Mouse (Mus musculus) adrenal gland, postnatal 10 days (tissue): ENCODE measurements around the gene Hist1h2ah. TPM values are rescaled to one million over a fixed set of nuclear protein-coding genes. Genes with fewer than 3 reads are reported as not detected.
A peak's percentile ranks its signal among the peaks of the same experiment; 100 is the strongest.

Source experiments
- DNase-seq: peaks from one replicate; pipeline ENCODE4 v3.0.0; 2021; ENCODE audit warnings: mixed read lengths
- total RNA-seq, 2 experiments: library from RNA; stranded (reverse); gene quantifications; 2 replicates each; pipeline ENCODE4 v1.2.3; 2021

Gene Hist1h2ah
- total RNA-seq, 2 experiments from 2014 or later = 239 to 319 TPM

DNA sequence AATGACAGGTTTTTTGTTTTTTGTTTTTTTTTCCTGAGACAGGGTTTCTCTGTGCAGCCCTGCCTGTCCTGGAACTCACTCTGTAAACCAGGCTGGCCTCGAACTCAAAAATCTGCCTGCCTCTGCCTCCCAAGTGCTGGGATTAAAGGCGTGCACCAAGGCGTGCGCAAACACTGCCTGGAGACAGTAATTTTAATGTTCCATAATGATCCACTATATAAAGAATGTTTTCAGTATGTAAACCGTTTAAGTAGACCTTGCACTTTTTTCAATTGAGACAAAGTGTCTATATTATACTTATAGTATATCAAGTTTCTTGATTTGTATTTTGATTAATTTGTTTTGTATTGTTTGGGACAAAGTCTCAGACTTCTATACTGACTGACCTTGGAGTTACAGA lies 4.0 kb upstream of the Hist1h2ah start:
- DNase-seq = no peak

DNA sequence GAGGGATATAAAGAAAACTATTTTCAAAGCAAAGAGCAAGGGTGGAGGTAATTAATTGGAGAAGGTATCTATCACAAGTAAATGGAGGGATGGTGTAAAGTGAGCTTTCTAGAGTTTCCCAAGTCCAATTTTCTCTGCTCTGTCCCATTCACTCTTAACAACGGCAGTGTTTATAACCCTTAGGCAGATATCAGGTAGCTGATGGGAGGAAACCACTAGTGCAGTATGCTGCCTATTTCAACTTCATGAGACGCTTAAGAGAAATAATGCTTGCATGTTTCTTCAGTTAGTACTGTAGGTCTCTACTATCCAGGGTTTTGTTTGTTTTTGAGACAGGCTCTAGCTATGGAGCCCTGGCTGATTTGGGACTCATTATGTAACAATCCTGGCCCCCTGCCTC lies 2.0 kb upstream of the Hist1h2ah start:
- DNase-seq = no peak

DNA sequence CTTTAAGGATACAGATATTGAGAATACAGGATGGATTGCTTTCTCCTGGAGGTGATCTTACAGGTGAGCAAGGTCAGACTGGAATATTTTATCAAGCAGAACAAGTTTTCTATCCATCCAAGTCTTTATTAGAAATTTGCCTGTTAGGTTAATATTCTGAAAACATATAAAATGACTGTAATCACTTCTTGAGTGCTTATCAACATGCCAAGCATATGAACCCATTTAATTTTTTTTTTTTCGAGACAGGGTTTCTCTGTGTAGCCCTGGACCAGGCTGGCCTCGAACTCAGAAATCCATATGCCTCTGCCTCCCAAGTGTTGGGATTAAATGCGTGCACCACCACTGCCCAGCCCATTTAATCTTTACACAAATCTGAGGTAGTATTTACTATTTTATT lies 1.6 kb upstream of the Hist1h2ah start:
- DNase-seq = no peak

DNA sequence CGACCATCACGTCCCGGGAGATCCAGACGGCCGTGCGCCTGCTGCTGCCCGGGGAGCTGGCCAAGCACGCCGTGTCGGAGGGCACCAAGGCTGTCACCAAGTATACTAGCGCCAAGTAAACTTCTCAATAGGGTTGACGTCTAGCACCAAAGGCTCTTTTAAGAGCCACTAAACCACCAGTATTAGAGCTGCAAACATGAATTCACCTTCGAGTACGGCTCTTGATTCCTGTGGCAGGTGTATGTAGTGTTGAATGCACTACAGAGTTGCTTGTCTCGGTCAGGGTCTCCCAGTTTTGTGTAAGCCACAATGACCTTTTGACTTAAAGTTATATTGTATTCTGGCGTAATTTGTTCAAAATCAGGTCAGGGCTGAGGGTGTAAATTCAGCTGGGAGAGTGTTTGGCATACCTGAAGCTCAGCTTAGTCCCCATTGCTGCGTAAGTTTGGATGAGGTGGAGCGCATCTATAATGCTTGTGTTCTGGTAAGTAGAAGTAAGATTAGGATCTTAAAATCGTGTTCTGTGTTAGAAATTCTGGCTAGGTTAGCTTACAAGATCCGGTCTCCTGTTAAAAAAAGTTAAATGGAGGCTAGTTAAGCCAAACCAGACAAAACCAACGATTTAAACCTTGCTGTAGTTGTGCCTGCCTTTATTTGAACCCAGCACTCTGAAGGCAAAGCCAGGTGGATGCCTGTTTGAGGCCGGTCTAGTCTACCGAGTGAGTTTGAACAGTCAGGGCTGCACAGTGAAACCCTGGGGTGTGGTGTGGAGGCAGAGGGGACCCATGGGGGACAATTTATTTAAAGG lies 985 bp upstream of the Hist1h2ah start:
- no peak for DNase-seq

DNA sequence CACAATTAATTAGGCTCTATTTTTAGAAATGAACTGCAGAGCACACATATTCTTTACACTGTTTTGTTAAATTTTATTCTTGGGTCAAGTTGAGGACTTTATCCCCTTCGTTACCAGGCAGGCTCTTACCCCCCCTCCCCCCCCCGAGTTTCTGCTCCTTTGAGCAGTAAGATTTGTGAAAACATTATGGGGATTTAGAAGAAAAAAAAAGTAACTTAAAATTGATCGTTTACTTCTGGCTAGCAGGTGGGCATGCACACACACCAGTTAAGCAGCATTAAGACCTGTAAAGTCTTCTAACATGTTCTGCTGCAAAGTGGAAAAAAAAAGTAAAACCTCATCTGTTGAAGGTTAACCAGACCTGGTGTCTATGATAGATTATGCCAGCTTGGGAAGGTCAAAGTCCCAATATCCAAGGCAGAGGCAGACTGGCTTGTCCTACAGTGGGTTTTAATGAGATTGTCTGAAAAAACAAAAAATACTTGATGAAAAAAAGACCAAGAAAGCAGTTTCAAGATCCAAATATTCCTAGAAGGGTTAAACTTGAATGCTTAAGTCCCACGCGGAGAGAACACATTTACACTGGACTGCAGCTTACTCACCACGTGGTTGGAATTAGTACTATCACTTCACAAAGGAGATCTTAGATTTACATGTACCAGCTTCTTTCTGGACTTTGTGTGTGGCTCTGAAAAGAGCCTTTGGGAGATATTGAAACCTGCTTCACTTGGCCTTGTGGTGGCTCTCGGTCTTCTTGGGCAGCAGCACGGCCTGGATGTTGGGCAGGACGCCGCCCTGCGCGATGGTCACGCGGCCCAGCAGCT lies 713 bp downstream of the Hist1h2ah start:
- no peak for DNase-seq

DNA sequence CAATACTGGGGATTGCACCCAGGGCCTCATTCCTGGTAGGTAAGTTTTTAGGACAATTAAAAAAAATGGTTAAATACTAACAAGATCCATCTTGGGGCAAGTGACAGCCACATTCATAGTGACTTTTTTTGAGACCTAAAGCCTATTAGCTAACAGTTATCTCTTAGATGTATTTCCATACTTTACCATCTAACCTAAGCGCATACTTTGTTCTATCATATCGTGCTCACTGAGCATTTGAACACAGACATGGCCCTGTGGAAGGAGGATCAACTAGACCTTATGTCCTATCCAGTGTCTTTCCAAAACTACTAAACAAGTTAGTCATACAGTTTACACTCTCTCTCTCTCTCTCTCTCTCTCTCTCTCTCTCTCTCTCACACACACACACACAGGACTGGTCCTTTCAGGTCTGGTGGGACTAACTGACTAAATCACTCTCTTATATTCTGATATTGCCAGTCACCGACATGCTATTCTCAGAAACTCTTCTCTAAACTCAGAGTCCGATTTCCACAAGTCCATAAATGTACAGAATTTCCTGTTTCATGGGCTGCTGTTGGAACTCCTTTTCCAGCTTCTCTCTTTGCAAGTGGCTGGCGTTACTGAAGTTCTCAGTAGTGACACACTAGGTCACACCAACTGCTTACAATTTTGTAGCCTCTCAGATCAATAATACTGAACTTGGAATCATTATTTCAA lies 1.5 kb downstream of the Hist1h2ah start:
- no peak for DNase-seq

DNA sequence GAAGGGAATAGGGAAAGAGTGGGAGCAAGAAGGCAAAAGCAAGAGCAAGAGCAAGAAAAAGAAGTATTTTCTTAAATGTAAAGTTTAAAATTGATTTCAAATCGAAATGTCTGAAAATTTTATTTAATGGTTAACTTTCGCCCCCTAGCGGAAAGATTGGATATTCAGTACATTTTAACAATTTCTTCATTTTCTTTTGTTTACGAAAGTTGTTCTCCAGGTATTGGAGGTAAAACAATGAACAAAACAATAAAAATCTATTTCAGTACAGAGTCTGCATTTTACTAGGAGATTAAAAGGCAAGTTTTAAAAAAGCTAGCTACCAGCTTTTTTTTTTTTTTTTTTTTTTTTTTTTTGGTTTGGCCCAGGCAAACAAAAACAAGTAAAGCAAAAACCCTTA lies 4.9 kb downstream of the Hist1h2ah start:
- DNase-seq = no peak

DNA sequence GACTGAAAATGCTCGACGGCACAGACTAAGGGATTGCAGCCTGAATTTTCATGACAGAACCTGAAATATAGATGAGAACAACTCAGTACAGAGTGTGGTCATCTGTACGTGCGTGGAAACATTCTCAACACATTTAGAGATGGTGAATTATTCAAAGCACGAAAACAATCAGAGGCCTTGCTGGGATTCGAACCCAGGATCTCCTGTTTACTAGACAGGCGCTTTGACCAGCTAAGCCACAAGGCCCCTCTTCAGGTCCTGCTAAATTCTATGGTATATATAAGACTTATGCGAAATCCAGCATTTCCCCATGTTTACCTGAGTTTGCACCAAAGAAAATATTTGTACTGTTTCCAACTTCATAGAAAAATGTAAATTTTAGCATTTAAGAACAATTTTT lies 5.4 kb downstream of the Hist1h2ah start:
- DNase-seq = no peak

DNA sequence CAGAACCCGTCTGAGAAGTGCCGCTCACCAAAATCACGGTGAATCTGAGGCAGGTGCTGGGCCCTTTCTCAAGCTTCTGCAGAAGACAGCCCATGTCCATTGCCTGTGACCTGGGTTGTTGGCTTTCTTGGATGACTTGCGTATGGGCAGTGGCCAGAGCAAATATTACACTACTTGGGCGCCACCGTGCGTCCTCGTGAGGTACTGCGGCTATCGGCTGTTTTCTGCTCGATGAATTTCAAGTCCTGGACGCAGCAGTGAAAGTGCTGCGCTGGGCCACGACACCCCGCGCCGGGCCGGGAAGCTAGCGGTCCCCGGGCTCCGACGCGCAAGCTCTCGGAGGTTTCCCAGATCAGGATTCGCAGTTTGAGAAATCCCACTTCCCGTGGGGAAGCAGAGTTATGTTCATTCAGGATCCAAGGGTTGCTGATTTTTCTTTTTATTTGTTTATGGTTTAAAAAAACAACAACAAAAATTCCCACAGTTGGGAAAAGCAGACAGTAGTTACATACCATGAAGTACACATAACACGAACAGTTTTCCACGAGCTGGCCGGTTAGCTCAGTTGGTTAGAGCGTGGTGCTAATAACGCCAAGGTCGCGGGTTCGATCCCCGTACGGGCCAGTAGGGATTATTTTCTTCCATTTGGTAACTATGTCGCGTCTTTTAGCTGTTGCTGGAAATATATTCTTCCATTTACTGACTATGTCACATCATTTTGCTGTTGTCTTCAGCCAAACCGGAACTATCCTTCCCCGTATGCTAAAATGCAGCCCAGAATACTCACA lies 6.5 kb downstream of the Hist1h2ah start:
- DNase-seq = peak; percentile 97

DNA sequence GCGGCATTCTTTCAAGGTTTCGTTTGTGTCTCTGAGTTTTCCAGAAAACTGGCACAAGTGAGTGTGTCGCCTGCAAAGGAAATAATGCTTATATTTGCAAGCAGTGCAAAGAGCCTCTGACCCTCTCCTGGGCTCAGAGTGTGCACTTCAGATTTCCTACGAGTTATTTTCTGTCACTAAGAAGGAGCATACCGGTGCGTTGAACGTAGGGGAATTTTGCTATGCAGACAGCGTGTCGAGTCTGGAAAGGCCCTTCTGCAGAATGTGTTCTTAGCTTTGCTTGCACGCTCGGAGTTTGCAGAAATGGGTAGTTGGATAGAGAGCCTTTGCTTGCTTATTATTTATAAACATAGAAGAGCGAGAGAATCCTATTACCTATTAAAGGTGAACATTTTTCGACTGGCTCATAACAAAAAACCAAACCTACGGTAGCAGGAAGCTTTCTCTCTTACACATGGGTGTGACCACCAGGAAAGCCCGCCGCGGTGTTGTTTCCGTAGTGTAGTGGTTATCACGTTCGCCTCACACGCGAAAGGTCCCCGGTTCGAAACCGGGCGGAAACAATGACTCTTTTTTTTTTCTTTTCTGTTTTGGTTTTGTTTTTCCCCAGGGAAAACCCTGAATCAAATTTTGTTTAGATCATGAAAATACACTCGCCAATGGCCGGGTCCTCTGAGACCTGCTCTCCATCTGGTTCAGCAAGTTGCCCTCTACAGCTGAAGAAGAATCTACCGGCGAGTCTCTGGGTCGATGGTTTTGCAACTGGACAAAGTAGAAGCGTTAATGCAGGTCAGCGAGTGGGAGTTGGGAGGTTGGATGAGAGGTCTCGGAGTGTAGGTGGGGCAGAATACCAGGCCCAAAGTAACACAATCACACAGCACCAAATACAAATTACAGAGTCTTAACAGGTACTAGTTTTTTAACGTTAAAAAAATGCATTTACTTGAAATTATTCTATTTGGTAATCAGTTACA lies 9.0 kb downstream of the Hist1h2ah start:
- DNase-seq = peak; percentile 93

DNA sequence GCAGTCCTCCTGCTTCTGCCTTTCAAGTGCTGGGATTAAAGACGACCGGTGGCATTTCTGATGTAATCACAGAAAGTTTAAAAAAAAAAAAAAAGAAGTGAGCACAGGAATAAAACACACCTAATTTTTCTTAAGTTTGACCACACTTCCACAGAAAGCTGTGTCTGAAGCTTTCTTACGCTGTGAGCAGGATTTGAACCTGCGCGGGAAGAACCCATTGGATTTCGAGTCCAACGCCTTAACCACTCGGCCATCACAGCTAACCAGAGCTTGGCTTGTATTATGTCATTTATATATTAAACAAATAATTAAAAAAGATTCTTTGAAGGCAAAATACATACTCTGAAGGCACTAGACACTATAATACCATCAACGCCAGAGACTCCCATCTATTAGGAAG lies 13.1 kb downstream of the Hist1h2ah start:
- DNase-seq = peak; percentile 86

DNA sequence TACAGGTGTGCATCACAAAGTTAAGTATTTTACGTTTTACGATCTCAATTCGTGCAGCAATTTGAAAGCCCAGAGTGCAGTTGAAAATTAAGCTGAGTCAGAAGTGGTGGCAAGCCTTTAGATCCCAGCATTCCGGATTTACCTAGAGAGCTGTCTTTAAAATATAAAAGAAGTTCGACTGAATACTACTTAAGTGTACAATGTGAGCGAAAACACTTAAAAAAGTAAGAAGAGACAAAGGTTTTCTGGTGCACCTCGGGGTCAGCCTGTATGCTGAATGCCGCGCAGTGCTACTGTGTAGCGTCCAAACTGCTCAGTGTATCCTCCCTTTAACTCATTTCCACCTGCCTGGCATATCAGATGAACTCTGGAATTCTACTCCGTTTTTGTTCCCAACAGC lies 13.8 kb downstream of the Hist1h2ah start:
- DNase-seq = no peak

DNA sequence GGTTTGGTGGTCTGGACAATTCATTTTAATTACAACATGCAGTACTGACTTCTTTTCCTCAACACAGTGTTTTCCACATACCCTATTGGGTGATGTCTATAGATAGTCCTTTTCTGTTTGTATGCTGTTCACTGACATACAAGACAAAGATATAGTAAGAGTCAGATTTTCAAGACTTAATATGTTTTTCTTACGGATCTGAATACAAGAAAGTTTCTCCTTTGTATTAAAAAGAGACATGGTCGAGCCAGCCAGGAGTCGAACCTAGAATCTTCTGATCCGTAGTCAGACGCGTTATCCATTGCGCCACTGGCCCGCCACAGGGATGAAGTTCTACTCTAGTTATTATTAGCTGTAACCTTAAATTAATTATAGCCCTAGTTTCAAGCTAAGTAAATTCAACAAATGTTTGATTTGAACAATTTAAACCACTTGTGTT lies 14.4 kb downstream of the Hist1h2ah start:
- DNase-seq = peak; percentile 82

DNA sequence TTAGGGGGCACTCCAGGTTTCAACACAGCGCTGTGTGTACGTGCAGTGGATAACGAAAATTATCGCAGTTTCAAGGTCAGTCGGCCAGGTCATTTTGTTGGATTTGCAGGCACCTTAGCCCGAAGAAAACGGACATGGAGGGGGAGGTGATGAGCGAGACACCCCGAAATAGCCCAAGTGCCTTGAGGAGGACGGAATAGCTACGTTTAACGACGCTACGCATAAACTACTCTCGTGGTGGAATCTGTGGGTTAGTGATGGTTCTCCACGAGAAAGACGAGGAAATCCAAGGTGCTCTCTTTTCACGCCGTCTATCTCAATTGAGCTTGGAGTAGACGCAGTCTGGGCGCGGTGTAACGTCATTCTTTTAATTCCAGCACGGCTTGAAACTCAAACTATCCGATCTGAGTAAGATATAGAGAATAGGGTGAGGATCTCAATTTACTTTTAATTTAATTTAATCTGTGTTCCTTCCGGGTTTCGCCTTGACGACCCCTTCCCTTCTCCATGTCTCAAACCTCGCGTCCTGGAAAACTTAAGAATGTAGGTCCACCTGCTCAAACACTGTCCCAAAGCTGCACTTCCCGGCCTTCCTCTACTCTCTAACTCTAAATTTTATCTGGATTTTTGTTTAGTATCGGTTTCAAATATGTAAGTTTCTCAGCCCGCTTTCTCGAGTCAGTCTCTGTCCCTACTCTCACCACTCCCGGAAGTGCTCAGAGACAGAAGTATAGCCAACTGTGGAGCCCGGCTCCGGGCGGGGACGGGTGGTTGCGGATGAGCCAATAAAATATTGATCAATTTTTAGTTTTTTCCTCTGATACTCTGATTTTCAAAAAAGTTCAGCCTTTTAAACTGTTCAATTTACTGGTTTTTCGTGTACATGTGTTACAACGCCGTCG lies 15.2 kb downstream of the Hist1h2ah start:
- no peak for DNase-seq

DNA sequence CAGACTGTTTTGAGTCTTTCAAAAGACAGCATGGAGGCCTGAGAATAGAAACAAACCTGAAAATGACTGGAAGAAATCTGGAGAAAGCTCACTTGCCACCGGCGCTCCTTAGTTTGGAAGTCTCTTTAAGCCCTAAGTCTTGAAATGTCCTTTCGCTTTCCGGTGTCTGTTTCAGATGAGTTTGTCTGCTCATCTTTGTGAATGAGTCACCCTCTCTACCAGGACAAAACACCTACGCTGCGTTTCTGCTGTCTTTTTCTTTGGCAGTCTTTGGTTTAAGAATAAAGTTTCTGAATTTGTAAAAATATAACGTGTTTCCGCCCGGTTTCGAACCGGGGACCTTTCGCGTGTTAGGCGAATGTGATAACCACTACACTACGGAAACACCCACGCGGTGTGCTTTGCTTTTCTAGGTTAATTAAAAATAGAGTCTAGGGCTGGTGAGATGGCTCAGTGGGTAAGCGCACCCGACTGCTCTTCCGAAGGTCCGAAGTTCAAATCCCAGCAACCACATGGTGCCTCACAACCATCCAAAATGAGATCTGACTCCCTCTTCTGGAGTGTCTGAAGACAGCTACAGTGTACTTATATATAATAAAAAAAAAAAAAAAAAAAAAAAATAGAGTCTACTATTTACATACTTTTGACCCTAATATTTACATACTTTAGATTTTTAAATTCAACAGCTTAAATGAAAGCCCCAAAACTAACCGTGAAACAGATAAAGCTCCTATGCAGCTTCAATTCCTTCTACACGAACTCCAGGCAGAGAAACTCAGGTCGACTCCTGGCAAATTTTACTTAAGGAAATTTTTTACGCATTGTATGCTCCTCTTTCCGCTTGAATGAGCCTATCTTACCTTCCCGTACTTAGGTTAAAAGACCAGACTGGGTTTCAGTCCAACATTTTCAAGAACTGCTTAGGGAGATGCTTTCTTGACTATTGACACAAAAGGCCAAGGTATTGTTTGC lies 19.6 kb downstream of the Hist1h2ah start:
- peak; percentile 80 for DNase-seq

DNA sequence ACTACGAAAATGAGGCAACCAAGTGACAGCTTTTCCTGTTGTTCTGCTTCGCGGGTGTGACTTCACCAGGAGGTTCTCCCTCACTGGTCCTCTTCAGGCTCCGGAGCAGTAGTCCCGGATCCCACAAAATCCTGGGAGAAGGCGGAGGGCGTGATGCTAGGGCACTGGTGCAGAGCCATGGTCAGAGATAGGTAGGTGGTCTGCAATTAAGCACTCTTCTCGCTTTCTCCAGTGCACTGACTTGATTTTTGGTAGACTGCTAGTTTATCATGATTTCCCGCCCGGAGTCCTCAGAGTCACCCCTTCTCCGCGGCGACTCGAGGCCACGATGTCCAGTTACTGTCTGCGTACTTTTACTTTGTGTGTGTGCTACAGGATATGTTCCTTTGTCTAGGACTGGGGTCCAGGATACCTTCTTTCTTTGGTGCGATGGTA lies 20.9 kb downstream of the Hist1h2ah start:
- DNase-seq = no peak

DNA sequence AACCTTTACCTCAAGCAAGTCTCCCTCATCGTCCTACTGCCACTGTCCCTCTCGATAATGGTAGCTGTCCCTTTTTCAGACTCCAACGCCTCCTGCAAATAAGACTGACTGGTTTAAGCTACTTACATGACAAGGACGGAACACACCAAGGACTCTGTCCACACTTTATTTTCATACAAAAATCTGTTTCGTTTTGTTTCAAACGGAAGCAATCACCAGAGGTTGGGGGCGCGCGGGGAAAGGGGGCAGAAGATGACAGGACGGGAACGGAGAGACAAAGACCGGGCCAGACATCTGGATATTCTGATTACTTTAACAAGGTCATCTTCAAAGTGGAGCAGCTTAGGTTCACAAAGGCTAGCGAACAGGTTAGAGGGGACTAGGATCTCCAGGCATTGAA lies 21.7 kb downstream of the Hist1h2ah start:
- no peak for DNase-seq

DNA sequence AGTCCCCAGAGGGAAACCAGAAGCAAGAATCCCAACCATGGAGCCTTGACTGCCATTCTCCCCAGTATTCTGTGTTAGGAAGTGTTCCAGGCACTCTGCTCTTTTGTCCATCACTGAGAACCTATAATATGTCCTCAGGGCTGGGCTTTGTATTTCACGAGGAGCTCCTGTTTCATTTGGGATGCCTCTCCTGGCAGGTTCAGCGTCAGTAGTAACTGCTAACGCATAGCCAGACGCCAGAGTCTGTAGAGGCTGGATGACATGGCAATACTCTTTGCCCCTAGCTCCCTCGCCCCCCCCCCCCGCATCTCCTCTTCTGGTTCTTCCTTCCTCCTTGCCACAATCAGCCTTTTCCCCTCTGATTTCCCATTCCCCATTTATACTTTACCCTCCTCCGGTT lies 25.7 kb downstream of the Hist1h2ah start, which contains the start of gene Prss16:
Gene Prss16 (minus strand): TSS at position 101 of the 400 bp plus-strand sequence.
- no peak for DNase-seq
